Comparison of ENCODE assay signal across 8 mouse cellular contexts in the genomic region with DNA sequence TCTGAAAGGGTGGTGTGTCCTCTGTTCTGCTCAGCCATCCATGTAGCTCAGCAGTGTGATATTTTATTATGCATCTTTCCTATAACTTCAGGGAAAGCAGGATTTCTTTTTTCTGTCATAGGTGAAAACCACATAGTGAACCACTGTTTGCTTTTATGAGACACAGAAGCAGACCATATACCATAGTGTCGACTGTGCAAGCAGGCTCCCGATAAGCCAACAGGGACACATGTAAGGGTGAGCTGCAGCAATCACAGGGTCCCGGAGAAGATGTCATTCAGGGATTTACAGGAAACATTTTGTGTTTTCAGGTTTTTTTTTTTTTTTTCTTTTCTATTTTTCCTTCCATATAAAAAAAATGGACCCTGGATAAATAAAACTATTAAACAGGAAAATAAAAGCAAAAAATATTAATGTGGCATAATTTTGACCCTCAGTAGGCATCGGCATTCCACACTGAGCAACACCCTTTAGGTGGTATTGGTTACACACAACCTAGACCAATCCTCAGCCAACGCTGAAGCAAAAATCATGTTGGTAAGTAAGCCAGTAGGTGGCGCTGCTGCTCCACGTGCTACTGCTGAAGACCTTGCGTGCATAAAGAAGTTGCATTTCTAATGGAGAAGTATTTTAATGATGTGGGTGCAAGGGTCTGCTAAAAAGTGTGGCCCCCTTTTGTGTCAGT.
DNase-seq lines count a peak whose midpoint lies in the region; ATAC-seq and TF ChIP-seq lines count a peak whose summit lies in the region.

No protein-coding gene starts in this region.

- H3K27me3 ChIP-seq in ES-Bruce4 (ENCODE audit: control insufficient read depth, insufficient read depth, low read length, poor library complexity, severe bottlenecking) = no peaks in the 10 kb centered on the region

- whole genome bisulfite sequencing in large intestine, adult 2 months = 20% methylated on average over 8 of the region's 8 CpGs

- TF ChIP-seq CTCF in ES-Bruce4 (IDR thresholded peaks at IDR 0.05; ENCODE audit: low read depth, low read length) = peak; percentile 92
- TF ChIP-seq CTCF in bone marrow macrophage, adult 2 months (IDR thresholded peaks at IDR 0.05; ENCODE audit: low read depth, low read length) = peak; percentile 84

- TF ChIP-seq POLR2A in ES-Bruce4 (IDR thresholded peaks at IDR 0.05; ENCODE audit: insufficient read depth, low read length) = no peak
- TF ChIP-seq POLR2A in bone marrow macrophage, adult 2 months (IDR thresholded peaks at IDR 0.05; ENCODE audit: borderline replicate concordance, low read depth, low read length) = no peak

- intact Hi-C loops in heart, postnatal 36 days (cut with DNase I) = loop anchor here (10.0 kb wide), 1 partner anchor 418 kb away; no protein-coding TSS in a partner anchor

- no peak overlapping the region for H3K9ac ChIP-seq in ES-Bruce4 (ENCODE audit: low read depth, poor library complexity, severe bottlenecking)

- no peak overlapping the region for H3K4me3 ChIP-seq in ES-Bruce4 (ENCODE audit: low read depth, low read length)
- no peak overlapping the region for H3K4me3 ChIP-seq in bone marrow macrophage, adult 2 months (ENCODE audit: insufficient read depth, low read length)

- no peak overlapping the region for H3K27ac ChIP-seq in ES-Bruce4 (ENCODE audit: insufficient read depth, low read length)
- H3K27ac ChIP-seq in bone marrow macrophage, adult 2 months (ENCODE audit: insufficient read depth, low read depth, low read length) = no peak overlapping the region

- peak; percentile 70 for ATAC-seq in erythroblast, adult 5-6 weeks (replicated peaks; ENCODE audit: low FRiP score, poor library complexity, severe bottlenecking)

- peak; percentile 43 to 70 for DNase-seq in heart, postnatal 36 days
- peak; percentile 14 for DNase-seq in large intestine, adult 2 months (ENCODE audit: low read depth, low spot score)
- DNase-seq in lung, adult 18-20 months = peak; percentile 26 to 49
- peak; percentile 48 for DNase-seq in ovary, postnatal 10 days (ENCODE audit: low spot score)
- DNase-seq in thymus, postnatal 14 days = peak; percentile 44

- no peaks in the 10 kb centered on the region for H3K36me3 ChIP-seq in ES-Bruce4 (ENCODE audit: control insufficient read depth, insufficient read depth, low read length, poor library complexity, severe bottlenecking)

- no peaks in the 10 kb centered on the region for H3K4me1 ChIP-seq in ES-Bruce4 (ENCODE audit: control insufficient read depth, insufficient read depth, low read length)
- no peaks in the 10 kb centered on the region for H3K4me1 ChIP-seq in bone marrow macrophage, adult 2 months (ENCODE audit: control insufficient read depth, insufficient read depth, low read length)

- H3K9me3 ChIP-seq in ES-Bruce4 (replicated peaks; ENCODE audit: control insufficient read depth, insufficient read depth, low read length, poor library complexity, severe bottlenecking) = peaks cover 14% of the 10 kb centered on the region

- TF ChIP-seq EP300 in ES-Bruce4 (IDR thresholded peaks at IDR 0.05; ENCODE audit: insufficient read depth, low read depth, low read length) = no peak
